In genomic region chr2:101563776-101564175, GRCm38 (mm10) we compare ENCODE assay signal across 20 mouse cellular contexts.
DNase-seq lines count a peak whose midpoint lies in the region; ATAC-seq lines count a peak whose summit lies in the region.
"Had no signal": no experiment of that assay in that cellular context is flagged by ENCODE, and none has a peak within 500 bp of the region (broad histone marks: within the 10 kb centered on the region; RNA-seq: fewer than 3 reads in every experiment).

No protein-coding gene starts in this region.

- H3K9me3 ChIP-seq in liver, embryonic 16.5 days (replicated peaks; ENCODE audit: control insufficient read depth, low read length): no peaks in the 10 kb centered on the region
- H3K9me3 ChIP-seq: embryonic facial prominence, embryonic 10.5 days; hindbrain, embryonic 10.5 days; intestine, embryonic 15.5 days; limb, embryonic 12.5 days; midbrain, embryonic 13.5 days had no signal

- ATAC-seq in liver, embryonic 16.5 days (ENCODE audit: low read depth): peak; percentile 41
- ATAC-seq in monocyte, adult 5-6 weeks (replicated peaks; ENCODE audit: insufficient number of reproducible peaks, low FRiP score, low TSS enrichment, poor library complexity, severe bottlenecking): no peak
- ATAC-seq: intestine, embryonic 15.5 days; midbrain, embryonic 13.5 days had no signal

- H3K27ac ChIP-seq in liver, embryonic 16.5 days (ENCODE audit: low read length): no peak overlapping the region
- H3K27ac ChIP-seq: embryonic facial prominence, embryonic 10.5 days; heart, adult 2 months; hindbrain, embryonic 10.5 days; intestine, embryonic 15.5 days; limb, embryonic 12.5 days; midbrain, embryonic 13.5 days had no signal

- peak; percentile 66 for DNase-seq in heart, adult 11 months
- DNase-seq in heart, postnatal 36 days: no peak
- DNase-seq in adrenal gland, adult 2 months: peak; percentile 45
- peak; percentile 46 to 57 for DNase-seq in adrenal gland, postnatal 36 days
- no peak for DNase-seq in layer of hippocampus, postnatal 14 days (ENCODE audit: low spot score in 2 of 2)
- no peak for DNase-seq in urinary bladder, postnatal 36 days (ENCODE audit: low spot score in 2 of 2)
- DNase-seq: cerebellum, adult 8-10 months; gastrocnemius, postnatal 25 days; heart, adult 2 months; kidney, adult 8-10 months; kidney, postnatal 14 days; lung, adult 2 months; lung, postnatal 14 days had no signal

- no peak overlapping the region for H3K4me3 ChIP-seq in liver, embryonic 16.5 days (ENCODE audit: low read depth, low read length)
- H3K4me3 ChIP-seq: embryonic facial prominence, embryonic 10.5 days; heart, adult 2 months; hindbrain, embryonic 10.5 days; intestine, embryonic 15.5 days; limb, embryonic 12.5 days; midbrain, embryonic 13.5 days had no signal

- no peak overlapping the region for H3K9ac ChIP-seq in liver, embryonic 16.5 days (ENCODE audit: low read depth, low read length)
- H3K9ac ChIP-seq: intestine, embryonic 15.5 days; limb, embryonic 12.5 days; midbrain, embryonic 13.5 days had no signal

- intact Hi-C loops in heart, postnatal 36 days (cut with DNase I): no loop called here

- no peaks in the 10 kb centered on the region for H3K4me1 ChIP-seq in liver, embryonic 16.5 days (ENCODE audit: control insufficient read depth, low read depth, low read length)
- H3K4me1 ChIP-seq: embryonic facial prominence, embryonic 10.5 days; hindbrain, embryonic 10.5 days; intestine, embryonic 15.5 days; limb, embryonic 12.5 days had no signal

- no peaks in the 10 kb centered on the region for H3K27me3 ChIP-seq in liver, embryonic 16.5 days (ENCODE audit: control insufficient read depth, insufficient read depth, low read depth, low read length)
- H3K27me3 ChIP-seq: intestine, embryonic 15.5 days; limb, embryonic 12.5 days; midbrain, embryonic 13.5 days had no signal

- no peak overlapping the region for H3K4me2 ChIP-seq in liver, embryonic 16.5 days (ENCODE audit: low read depth, low read length)
- H3K4me2 ChIP-seq: intestine, embryonic 15.5 days; limb, embryonic 12.5 days; midbrain, embryonic 13.5 days had no signal

- WGBS in liver, embryonic 16.5 days (ENCODE audit: insufficient replicate concordance): 42% methylated on average over 4 of the region's 4 CpGs

- no peaks in the 10 kb centered on the region for H3K36me3 ChIP-seq in liver, embryonic 16.5 days (ENCODE audit: control insufficient read depth, insufficient read depth)
- H3K36me3 ChIP-seq: embryonic facial prominence, embryonic 10.5 days; hindbrain, embryonic 10.5 days; intestine, embryonic 15.5 days; midbrain, embryonic 13.5 days had no signal

Comparison
In these comparisons a context has a peak if more than half of its experiments do, and no peak if none do; other contexts are left out.
1. DNase-seq: peak in heart, adult 11 months (single experiment), adrenal gland, adult 2 months (single experiment) and adrenal gland, postnatal 36 days (2 of 2); none in heart, postnatal 36 days (0 of 2), layer of hippocampus, postnatal 14 days (0 of 2) and urinary bladder, postnatal 36 days (0 of 2).